Mouse (Mus musculus): ENCODE measurements around the gene Def6.

Gene Def6

DNA sequence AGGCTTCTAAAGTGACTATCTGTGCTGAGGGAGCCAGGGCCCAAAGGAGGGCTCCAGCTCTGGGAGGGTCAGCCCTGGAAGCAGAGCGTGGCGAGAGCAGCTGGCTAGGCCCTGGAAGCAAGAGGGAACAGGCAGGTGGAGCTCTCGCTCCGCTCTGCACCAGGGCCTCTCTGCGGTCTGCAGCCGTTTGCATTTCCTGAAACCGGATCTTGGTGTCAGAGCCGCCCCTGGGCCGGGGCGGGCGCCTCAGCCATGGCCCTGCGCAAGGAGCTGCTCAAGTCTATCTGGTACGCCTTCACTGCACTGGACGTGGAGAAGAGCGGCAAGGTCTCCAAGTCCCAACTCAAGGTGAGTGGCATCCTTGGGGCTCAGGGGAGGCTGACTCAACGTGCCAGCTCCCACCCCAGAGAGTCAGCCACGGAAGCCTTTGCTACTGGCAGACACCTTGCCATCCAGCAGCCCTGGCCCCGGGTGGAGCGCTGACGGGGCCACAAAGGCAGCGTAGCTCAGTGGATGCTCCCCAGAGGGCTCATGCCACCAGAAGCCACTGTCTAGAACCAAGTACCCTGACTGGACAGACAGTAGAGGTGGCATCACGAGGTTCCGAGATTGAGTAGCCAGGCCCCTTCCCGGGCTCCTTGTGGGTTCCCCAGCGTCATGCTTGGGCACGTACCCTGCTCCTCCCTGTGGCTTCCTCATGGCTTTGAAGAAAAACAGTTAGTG lies at the start of gene Def6:
Gene Def6, plus strand, starts transcription at position 188 of the 723 bp plus-strand sequence.
- DNase-seq (ENCODE audit: low read depth in 2 of 2, low spot score in 2 of 2), result peak; percentile 76 to 81

DNA sequence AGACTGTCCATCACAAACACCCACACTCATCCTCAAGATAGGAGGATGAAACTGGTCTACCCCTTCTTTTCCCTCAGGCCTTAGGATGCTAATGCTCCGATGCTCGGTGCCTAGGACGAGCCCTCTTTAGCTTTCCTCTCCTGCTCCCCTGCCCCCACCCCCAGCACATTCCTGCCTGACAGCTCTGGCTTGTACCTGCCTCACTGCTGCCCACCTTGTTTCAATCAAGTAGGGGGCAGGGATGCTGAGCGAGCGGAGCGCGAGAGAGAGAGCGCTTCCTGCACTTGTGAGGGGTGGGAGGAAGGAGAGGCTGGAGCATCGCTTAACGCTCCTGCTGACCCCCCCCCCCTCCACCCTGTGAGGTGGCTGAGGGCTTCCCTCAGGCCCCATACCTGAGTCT lies 47.2 kb upstream of the Def6 start:
- no peak for DNase-seq (ENCODE audit: low read depth in 2 of 2, low spot score in 2 of 2)

DNA sequence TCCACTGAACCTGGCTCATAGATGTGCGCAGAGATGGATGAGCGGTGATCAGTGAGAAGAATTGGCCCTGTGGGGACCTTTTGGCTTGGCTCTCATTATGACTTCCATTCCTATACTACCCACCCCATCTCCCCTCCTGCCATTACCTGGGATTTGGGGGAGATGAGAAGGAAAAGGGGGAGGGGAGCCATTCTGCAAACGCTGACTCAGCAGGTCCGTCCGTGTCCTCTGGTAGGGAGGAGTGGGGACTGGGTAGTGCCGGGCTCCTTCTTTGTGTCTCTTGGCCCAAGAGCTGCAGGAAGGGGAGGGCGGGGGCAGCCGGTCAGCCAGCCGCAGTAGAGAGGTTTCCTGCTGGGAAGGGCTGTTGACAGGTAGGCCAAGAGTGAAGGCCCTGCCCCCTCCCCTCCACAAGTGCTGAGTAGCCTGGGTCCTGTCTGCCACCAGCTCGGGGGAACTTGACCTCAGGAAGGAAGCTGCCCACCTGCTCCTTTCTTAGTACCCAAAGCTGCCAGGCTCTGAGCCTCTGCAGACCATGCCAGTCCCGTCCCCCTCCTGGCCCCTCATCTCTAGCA lies 46.2 kb upstream of the Def6 start:
- DNase-seq (ENCODE audit: low read depth in 2 of 2, low spot score in 2 of 2), result no peak

GRCm38 (mm10) chr17:28163666-28164065 lies 43.9 kb upstream of the Def6 start:
- DNase-seq (ENCODE audit: low read depth in 2 of 2, low spot score in 2 of 2), result peak; percentile 76 to 82

DNA sequence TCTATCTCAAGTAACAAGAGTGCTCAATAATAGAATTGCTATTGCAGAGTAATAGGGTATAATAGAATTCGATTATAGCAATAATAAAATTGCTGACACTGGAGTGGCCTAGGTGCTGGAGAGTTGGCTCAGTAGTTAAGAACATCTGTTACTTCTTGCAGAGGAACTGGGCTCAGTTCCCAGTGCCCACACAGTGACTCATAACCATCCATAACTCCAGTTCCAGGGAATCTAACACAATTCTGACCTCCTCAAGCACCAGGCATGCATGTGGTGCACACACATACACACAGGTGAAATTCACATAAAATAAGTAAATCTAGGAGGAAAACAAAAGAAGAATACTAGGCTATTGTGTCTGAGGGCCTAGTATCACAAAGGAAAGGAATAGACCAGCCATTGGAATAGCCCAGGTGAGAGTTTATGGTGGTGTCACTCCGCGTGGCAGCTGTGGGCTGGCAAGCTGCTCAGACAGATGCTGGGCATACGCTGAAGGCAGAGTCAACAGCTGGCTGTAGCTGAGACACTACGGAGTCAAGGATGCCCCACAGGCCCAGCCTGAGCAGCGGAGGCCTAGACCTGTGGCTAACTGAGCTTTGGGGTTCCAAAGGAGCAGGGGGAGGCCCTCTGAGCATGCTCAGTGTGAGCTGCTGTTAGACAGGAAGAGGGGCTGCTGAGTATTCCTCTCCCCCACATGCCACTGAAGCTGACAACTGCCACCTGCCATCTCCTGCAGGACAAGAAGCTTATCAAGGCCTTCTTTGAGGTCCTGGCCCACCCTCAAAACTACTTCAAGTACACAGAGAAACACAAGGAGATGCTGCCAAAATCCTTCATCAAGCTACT lies 36.9 kb upstream of the Def6 start:
- no peak for DNase-seq (ENCODE audit: low read depth in 2 of 2, low spot score in 2 of 2)

GRCm38 (mm10) chr17:28172690-28173089 lies 34.9 kb upstream of the Def6 start:
- DNase-seq (ENCODE audit: low read depth in 2 of 2, low spot score in 2 of 2), result no peak

DNA sequence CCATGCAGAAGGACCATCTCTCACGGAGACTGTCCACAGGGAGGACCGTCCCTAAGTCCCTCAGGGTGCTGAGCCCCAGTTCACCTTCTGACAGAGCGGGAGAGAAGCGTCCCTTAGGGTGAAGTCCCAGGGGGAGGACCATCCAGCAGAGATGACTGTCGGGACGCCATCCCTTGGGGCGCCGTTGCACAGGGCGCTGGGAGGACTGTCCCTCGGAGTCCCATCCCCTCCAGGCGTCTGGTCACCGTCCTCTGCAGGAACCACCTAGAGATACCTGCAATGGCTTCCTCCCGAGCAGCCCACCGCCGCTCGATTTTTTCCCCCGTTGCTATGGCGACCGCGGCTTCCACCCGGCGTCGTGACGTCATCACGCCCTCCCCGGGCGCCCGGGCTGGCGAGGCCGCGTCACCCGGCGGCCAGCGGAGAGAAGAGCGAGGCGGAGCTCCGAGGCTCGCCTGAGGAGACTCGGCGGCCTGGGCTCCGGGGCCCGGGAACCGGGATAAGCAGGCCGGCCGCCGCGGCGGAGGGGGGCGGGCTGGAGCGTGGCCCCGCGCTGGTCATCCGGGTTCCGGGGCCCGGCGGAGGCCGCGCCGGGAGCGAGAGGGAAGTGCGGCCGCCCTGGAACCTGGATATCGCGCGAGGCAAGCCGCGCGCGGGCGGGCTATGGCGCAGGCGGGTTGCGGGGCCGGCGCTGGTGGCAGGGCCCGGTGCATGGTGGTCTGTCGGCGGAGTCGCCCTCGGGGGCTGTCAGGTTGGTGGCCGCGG lies 30.6 kb upstream of the Def6 start, which contains the start of gene Zfp523:
Gene Zfp523, plus strand, starts transcription at position 355 of the 765 bp plus-strand sequence.
- DNase-seq (ENCODE audit: low read depth in 2 of 2, low spot score in 2 of 2), result peak; percentile 84 to 88

GRCm38 (mm10) chr17:28177540-28178046 lies 30.0 kb upstream of the Def6 start:
- no peak for DNase-seq (ENCODE audit: low read depth in 2 of 2, low spot score in 2 of 2)

DNA sequence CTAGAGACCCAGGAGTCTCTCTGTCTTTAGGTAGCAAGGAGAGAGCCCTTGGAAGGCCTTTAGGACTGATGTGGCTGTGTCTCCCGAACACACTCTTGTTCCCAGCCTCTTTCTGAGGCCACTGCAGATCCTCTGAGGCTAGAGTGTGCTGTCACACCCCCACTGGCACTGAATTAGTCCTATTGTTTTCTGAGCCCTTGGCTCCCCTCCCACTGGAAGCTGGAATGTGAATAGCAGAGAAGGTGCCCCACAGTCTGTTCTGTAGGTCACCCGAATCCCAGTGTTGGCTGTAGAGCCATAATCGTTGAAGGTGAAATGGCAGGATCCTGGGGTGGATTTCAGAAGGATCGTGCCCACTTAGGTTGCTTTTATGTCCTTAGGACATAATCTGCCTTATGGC lies 27.2 kb upstream of the Def6 start:
- DNase-seq (ENCODE audit: low read depth in 2 of 2, low spot score in 2 of 2), result no peak

DNA sequence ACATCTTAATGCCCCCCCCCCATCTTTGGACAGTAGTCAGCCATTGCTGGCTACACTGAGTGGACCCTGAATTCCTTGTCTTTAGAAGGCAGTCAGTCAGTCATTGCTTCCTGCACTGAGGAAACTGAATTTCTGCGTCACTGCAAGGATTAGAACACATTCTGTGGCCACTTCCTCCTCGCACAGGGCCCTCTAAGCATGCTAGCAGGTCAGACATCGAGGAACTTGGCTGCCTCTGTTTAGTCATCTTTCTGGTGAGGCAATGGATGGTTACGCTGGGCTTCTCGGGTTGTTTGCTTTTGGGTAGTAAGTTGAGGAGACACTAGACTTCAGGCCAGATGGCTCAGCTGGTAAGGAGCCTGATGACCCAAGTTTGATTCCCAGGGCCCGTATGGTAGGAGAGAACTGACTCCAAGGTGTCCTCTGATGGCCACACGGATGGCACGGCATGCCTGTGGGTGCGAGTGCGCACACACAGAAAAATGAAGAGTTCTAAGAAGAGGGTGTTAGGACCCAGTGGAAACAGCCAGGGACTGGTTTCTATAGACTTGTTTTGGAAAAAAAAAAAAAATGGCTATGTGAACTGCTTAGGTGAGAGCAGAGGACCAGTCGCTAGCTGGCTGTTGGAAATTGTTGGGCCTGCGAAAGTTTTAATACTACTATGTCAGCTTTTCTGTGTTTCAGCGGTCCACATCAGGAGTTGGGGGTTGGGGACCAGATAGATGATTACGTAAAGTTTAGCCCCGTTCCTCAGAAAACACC lies 26.6 kb upstream of the Def6 start:
- DNase-seq (ENCODE audit: low read depth in 2 of 2, low spot score in 2 of 2), result no peak

- no peak for DNase-seq (ENCODE audit: low read depth in 2 of 2, low spot score in 2 of 2)
Measured at GRCm38 (mm10) chr17:28184971-28185638, 22.5 kb upstream of the Def6 start.

- DNase-seq (ENCODE audit: low read depth in 2 of 2, low spot score in 2 of 2), result no peak
Measured at GRCm38 (mm10) chr17:28188313-28188712, 19.3 kb upstream of the Def6 start.

DNA sequence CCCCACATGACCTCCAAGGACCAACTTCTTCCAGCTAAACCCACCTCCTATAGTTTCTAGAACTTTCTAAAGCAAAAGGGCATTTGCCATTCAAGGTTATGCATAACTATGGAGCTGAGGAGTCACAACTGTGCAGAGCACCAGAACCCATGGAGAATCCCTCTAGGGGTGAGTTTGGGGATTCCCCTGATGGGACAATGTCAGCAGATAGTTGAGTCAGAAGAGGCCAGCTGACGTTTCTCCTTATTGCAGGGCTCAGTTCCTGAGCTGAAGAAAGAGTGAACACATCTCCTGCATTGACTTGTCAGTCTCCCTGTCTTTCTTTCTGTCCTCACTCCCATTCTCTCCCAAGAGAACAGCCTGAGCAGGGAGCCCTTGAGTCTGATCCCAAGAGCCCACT lies 14.8 kb upstream of the Def6 start:
- no peak for DNase-seq (ENCODE audit: low read depth in 2 of 2, low spot score in 2 of 2)

DNA sequence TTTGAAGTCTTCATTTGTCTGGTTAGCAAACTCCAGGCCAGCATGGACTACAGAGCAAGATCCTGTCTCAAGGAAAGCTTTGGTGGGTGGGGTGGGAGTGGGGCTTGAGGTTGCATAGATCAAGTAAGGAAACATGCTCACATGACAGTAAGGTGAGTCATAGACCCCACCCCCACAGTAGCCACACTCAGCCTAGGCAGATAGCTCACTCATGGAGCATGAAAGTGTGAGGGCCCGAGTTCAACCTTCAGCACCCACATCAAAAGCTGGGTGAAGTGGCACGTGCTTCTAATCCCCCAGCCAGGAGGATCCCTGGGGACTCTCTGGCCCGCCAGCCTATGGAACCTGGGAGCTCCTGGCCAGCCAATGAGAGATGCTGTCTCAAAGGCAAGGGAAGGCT lies 14.0 kb upstream of the Def6 start:
- DNase-seq (ENCODE audit: low read depth in 2 of 2, low spot score in 2 of 2), result no peak

DNA sequence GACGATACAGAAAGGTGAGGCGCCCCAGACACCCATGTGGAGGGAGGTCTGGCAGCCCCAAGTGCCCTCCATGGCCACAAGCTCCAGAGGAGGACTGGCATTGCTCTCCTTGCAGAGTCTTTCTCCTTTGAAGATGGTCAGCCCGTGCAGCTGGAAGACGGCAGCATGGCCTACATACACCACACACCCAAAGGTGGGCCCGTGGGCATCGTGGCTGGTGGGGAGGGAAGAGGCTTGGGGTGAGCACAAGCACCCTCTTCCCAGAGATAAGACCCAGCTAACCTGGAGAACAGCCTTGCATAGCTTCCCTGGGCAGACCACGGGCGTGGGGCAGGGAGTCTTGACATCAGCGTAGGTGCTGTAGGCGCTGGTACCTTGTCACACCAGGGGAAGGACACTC lies 12.5 kb upstream of the Def6 start:
- DNase-seq (ENCODE audit: low read depth in 2 of 2, low spot score in 2 of 2), result no peak

- no peak for DNase-seq (ENCODE audit: low read depth in 2 of 2, low spot score in 2 of 2)
Measured at GRCm38 (mm10) chr17:28197646-28198045, 9.9 kb upstream of the Def6 start.

- no peak for DNase-seq (ENCODE audit: low read depth in 2 of 2, low spot score in 2 of 2)
Measured at GRCm38 (mm10) chr17:28201982-28202381, 5.6 kb upstream of the Def6 start.

GRCm38 (mm10) chr17:28204052-28204720 lies 3.4 kb upstream of the Def6 start:
- peak; percentile 63 to 67 for DNase-seq (ENCODE audit: low read depth in 2 of 2, low spot score in 2 of 2)

GRCm38 (mm10) chr17:28205443-28205842 lies 2.1 kb upstream of the Def6 start:
- DNase-seq (ENCODE audit: low read depth in 2 of 2, low spot score in 2 of 2), result no peak

All from CD8-positive naive resting alpha-beta T cell, adult 2 months (primary cell).